Mouse (Mus musculus): ENCODE data around the gene AI854703. TPM values are rescaled to one million over a fixed set of nuclear protein-coding genes. Genes with fewer than 3 reads are reported as not detected.

The AI854703 gene
- total RNA-seq, 1 experiment from 2014 or later: 0.35 TPM

DNA sequence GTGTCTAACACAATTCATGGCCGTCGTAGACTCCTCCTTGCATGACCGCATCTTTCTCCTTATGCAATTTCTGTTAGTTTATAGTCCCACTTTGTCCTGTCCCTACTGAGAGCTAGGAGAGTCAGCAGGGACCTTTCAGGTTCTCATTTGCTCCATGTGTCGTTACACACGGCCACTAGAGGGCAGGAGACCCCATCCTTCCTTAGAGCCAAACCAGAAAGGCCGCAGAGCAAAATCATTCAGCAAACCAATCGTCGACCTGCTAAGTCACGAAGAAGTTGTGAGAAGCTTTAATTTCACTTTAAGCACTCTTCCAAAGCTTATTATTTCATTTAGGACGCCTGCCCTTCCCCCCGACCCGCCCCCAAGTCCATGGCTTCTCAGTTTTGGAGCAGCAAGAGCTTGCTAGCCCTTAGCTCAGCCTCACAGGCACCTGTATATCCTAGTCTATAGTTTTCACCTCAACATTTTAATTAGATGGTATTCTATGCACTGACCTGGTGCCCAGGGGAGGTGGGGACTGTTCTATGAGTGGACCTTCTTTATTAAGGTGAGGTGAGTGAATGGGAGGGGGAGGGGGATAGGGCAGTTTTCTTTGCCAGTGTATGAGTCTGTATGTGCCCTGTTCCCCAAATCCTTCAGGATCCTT, 19.2 kb downstream of the AI854703 start:
- peak; percentile 62; the same call in 1 of the 2 replicates for ATAC-seq (ENCODE audit: extremely low read depth, insufficient number of reproducible peaks, low FRiP score, poor library complexity, severe bottlenecking)

DNA sequence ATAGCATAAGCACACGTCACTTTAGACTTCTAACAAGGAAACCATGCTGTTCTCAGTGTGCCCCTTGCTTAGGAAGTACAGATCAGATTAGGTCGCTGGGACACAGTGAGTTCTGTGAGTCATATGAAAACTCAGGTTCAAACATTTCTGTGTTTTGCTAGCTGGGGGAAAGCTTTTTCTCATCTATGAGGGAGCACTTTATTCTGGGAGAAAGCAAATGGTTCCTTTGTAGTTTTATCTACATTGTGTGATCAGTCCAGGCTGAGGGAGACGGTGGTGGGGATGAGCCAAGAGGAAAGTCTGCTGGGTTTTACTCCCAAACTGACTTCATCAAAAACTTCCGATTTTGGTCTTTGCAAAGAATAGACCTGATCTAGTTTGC, 19.7 kb downstream of the AI854703 start:
- ATAC-seq (ENCODE audit: extremely low read depth, insufficient number of reproducible peaks, low FRiP score, poor library complexity, severe bottlenecking): no peak

DNA sequence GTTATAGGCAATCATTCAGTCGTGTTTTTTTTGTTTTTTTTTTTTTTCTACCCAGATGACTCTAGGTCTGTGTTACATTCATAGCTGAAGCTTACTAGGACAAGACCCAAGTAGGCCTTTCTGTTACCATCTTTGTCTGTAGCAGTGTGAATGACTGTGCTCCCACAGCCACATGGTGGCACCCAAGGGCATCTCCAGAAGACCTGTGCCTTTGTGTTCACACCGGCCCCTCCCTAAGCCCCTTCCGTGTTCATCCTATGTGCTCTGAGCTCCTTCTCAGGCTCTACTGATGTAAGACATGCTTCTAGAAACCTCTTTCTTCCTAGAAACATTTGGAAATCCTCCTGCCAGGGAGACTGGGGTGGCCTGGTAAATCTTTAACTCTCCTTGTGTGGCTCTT, 20.4 kb downstream of the AI854703 start, which contains the start of gene Gimap8:
Gimap8 (plus strand) TSS at position 240 of the 400 bp plus-strand sequence.
- peak; percentile 89; the same call in 1 of the 2 replicates for ATAC-seq (ENCODE audit: extremely low read depth, insufficient number of reproducible peaks, low FRiP score, poor library complexity, severe bottlenecking)

DNA sequence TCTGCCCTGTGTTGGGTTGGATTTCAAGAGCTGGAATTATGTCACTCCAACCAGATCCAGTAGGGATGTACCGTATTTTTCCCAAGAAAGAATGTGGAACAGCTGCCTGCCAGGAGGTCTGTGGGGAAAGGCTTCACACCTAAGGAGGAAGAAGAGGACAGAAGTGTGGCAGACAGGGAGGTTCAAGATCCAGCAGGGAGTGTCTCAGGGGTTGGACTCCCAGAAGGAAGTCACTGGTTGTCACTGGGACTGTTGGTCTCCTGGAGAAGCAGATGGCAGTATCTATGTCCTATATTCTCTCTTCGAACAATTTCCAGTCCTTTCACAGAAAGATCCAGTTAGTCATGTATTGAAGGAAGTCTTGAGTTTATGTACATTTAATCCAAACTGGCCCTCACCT, 21.0 kb downstream of the AI854703 start:
- ATAC-seq (ENCODE audit: extremely low read depth, insufficient number of reproducible peaks, low FRiP score, poor library complexity, severe bottlenecking): no peak

DNA sequence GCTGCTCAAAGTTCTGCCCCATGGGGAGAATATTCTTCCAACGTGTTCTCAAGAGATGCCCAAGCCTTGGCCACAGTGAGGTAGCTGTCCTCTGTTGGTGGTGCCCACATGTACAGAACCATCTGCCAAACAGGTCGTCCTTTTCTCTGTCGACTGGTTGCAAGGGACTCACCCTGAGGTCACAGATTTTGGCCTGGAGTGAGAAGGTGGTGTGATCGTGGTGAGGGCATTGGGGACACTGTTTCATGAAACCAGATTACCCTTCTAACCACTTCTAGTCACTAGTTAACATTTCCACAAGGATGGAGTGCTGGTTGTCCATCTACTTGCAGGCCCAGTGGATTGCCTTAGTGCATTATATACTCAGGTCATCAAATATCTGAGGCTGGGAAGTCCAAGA, 22.2 kb downstream of the AI854703 start:
- no peak for ATAC-seq (ENCODE audit: extremely low read depth, insufficient number of reproducible peaks, low FRiP score, poor library complexity, severe bottlenecking)

DNA sequence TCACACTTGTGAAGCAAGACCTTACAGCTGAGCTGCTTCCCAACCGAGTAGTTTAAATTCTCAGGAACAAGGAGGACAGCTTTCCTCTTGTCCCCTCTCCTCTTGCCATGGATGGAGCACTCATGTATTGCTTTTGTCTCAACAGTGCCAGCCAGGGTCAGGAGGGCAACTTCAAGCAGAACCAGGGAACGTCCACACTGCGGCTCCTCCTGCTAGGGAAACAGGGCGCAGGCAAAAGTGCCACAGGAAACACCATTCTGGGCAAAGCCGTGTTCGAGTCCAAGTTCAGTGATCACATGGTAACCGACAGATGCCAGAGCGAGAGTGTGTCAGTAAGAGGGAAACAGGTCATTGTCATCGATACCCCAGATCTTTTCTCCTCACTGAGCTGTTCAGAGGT, 23.5 kb downstream of the AI854703 start:
- ATAC-seq (ENCODE audit: extremely low read depth, insufficient number of reproducible peaks, low FRiP score, poor library complexity, severe bottlenecking): no peak

DNA sequence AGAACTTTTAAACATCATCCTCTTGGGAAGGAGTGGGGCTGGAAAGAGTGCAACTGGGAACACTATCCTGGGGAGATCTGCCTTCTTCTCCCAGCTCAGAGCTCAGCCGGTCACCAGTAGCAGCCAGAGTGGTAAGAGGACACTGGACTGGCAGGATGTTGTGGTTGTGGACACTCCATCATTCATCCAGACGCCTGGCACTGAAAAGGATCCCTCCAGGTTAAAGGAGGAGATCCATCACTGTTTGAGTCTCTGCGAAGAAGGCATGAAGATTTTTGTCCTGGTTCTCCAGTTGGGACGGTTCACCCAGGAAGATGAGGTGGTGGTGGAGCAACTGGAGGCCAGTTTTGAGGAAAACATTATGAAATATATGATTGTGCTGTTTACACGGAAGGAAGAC, 32.2 kb downstream of the AI854703 start:
- ATAC-seq (ENCODE audit: extremely low read depth, insufficient number of reproducible peaks, low FRiP score, poor library complexity, severe bottlenecking): no peak

DNA sequence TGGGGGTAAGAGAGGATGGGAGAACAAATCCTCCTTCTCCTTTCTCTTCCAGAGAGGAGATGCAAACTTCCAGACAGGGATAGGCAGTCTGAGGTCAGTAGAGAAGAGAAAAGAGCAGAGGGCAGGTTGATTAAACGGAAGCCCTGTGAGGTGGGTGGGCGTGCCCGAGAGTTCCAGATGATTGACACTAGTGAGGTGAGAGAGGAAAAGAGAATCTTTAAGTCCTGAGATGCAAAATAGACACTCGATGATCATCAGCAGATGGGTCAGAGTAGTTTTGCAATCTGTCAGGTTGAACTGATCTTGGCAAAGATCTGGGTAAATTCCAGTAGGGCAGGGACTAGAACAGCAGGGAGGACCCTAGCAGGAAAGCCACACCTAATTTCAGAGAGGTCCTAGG, 38.2 kb downstream of the AI854703 start:
- peak; percentile 54; the same call in 1 of the 2 replicates for ATAC-seq (ENCODE audit: extremely low read depth, insufficient number of reproducible peaks, low FRiP score, poor library complexity, severe bottlenecking)

DNA sequence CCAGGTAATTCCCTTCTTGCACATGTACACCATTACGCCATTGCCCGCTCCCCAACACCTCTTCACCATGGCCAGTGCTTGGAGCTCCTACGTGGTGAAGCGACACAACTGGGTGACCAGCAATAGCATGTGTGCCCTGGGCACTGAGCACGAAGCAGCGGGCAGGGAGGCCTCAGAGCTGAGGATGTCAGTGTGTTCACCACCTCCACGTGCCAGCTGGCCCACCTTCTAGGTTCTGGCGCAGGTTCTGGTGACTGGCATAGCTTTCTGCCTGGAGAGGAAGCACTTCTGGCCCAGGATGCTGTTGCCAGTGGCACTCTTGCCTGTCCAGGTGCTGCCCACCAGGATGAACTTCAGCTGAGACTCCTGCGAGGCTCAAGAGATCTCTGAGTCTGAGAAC, 38.9 kb downstream of the AI854703 start:
- no peak for ATAC-seq (ENCODE audit: extremely low read depth, insufficient number of reproducible peaks, low FRiP score, poor library complexity, severe bottlenecking)

DNA sequence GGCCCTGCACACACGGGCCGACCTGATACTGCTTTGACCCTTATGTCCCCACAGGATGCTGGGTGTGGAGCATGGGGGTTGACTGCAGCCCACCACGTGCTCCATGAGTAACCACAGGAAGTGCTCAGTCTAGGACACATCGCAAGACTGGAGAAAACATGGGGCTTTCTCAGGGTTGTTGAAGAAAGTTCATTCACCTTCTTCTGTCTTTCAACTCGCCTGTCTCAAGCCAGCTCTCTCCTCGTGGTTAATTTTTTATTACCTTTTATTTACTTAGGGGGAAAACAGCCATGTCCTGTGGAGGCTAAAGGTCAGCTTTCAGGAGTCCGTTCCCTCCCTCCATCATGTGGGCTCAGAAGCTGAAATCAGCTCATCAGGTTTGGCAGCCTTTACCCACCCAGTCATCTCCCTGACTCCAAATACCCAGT, 39.6 kb downstream of the AI854703 start:
- no peak for ATAC-seq (ENCODE audit: extremely low read depth, insufficient number of reproducible peaks, low FRiP score, poor library complexity, severe bottlenecking)

DNA sequence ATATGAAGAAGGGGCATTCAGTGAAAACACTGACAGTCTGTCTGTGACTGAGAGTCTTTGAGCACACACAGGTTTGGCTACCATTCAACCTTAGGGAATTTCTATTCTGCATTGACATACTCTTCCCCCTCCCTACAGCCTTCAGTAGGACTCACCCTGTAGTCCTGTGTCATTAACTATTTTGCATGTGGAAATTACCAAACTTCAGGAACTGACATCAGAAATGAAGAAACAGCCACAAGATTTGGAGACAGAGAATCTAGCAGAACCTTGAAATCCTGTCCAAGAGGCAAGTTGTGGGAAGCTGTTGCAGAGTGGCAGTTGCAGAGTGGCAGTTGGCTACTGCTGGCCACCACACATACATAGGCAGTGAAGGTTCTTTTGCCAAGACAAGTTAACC, 41.5 kb downstream of the AI854703 start:
- ATAC-seq (ENCODE audit: extremely low read depth, insufficient number of reproducible peaks, low FRiP score, poor library complexity, severe bottlenecking): no peak

DNA sequence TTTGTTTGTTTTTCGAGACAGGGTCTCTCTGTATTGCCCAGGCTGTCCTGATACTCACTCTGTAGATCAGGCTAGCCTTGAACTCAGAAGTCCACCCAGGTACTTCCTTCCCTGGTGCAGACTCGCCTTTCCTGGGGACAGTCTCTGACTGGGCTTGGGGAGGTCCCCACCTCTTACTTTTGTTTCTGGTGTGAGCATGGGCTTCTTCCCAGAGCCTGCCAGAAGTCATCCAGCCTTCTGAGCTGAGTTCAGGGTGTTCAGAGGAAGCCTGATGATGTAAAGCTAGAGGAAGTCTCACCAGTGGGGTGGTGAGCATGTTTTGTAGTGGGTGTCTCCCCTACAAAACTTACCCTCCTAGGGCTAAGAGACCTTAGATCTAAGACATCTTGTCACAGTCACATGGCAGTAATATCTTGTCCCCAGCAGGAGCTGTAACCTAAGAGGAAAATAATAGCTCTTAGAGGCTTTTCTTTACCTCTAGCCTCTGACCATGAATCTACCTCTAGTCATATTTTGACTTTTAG, 42.9 kb downstream of the AI854703 start:
- ATAC-seq (ENCODE audit: extremely low read depth, insufficient number of reproducible peaks, low FRiP score, poor library complexity, severe bottlenecking): no peak

DNA sequence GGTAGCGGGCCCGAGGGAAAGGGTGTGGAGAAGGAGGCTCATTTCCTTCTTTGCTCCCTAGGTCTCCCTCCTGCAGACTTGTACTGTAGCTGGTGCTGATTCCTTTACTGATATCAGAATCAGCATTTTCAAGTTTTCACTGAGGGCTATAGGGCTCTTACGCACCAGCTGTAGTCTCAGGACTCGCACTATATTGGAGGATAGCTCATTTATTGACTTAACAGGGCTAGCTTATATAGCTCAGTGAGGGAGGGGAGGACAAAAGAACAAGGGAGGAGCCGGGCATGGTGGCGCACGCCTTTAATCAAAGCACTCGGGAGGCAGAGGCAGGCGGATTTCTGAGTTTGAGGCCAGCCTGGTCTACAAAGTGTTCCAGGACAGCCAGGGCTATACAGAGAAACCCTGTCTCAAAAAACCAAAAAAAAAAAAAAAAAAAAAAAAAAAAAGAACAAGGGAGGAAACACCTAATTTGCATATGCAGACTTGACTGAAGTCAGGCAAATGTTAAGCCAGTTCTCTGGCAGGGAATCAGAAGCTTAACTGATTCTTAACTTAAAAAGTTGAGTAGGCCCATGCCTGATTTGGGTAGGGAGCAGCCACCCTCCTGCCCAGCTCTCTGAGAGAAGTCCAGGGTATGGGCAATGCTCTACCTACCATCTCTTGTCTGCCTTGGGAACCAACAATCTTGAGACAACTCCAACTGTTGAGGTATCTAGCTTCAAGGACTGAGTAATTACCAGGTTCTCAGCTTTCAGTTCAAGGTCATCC, 47.9 kb downstream of the AI854703 start:
- ATAC-seq (ENCODE audit: extremely low read depth, insufficient number of reproducible peaks, low FRiP score, poor library complexity, severe bottlenecking): no peak

DNA sequence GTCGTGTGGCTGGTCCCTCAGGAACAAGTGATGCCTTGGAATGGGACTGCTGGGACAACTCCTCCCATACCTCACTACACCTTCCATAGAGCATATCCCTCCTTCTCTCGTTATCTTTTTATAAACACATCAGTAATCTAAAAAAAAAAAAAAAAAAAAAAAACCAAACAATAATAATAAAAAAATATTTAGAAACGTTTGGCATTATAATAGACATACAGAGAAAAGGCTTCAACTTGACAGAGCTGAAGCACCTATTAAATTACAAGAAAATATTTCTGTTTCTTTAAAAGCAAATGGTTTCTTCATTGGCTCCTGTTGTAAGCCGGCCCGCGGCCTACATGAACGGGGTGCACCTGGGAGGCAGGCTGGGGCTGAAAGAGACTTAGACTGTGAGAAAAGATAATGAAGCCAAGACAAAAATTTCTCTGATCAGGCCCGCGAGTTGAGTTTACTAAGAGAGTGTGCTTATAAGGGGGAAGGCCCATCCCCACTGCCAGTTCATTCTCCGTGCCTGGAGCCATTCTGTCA, 48.9 kb downstream of the AI854703 start:
- no peak for ATAC-seq (ENCODE audit: extremely low read depth, insufficient number of reproducible peaks, low FRiP score, poor library complexity, severe bottlenecking)

DNA sequence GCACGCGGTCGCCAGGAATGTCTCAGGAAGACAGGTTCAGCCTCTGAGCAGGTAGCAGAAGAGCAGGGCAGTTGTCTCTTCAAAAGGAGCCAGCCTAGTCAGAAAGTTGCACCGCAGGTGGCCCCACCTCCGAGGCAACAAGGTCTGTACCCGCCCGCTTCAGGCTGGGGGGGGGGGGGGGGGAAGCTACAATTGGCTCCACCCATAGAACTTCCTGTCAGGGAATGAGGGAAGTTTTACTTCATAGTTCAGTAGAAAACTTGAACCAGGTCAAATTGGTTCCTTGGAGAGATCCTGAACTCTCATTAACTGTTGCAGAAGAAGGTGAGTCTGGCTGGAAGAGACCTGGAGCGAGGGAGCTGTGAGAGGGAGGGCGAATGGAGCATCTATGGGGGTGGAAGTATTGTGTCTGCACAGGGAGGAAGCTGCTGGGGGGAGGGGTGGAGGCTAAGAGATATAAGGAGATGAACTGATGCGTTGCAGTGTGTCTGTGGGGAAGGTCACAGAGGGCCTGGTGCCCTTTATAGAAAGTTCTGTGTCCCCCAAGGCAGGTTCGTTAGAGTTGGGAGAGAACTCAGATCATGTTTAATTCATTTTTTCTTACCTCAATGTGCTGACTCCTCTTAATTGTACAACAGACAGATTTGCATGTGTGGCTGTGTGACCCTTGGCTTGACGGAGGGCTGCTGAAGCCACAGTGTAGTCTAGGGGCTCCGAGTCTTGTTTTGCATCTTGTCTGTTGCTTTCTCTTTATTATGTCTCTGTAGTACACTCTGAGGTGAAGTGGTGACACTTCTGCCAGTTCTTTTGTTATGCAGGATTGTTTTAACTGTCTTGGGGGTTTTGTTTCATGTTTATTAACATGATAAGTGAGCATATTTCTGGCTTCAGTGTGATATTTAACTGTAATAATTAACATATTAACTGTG, 49.6 kb downstream of the AI854703 start, which contains the start of gene Gimap9:
Gimap9 (plus strand) TSS at position 199 of the 929 bp plus-strand sequence.
- peak; percentile 66 for ATAC-seq (ENCODE audit: extremely low read depth, insufficient number of reproducible peaks, low FRiP score, poor library complexity, severe bottlenecking)

DNA sequence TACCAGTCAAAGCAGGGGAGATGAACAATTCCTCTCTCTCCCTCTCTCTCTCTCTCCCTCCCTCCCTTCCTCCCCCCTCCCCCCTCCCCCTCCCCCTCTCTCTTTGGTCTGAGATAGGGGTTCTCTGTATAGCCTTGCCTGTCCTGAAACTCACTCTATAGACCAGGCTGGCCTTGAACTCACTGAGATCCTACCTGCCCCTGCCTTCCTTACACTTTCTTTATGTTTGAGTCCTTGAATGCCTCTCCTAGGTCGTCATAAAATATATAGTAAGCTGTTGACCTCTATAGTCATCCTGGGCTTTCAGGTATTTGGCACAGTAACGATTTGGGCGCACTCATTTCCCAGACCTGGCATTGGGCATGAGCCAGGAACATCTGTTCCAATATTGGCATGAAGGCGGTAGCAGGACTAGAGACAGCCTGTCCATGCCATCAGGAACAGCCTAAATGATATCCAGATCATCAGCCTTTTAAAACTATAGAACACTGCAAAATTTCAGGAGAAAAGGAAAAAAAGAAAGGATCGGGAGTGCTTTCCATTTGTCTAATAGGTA, 50.4 kb downstream of the AI854703 start:
- ATAC-seq (ENCODE audit: extremely low read depth, insufficient number of reproducible peaks, low FRiP score, poor library complexity, severe bottlenecking): no peak

DNA sequence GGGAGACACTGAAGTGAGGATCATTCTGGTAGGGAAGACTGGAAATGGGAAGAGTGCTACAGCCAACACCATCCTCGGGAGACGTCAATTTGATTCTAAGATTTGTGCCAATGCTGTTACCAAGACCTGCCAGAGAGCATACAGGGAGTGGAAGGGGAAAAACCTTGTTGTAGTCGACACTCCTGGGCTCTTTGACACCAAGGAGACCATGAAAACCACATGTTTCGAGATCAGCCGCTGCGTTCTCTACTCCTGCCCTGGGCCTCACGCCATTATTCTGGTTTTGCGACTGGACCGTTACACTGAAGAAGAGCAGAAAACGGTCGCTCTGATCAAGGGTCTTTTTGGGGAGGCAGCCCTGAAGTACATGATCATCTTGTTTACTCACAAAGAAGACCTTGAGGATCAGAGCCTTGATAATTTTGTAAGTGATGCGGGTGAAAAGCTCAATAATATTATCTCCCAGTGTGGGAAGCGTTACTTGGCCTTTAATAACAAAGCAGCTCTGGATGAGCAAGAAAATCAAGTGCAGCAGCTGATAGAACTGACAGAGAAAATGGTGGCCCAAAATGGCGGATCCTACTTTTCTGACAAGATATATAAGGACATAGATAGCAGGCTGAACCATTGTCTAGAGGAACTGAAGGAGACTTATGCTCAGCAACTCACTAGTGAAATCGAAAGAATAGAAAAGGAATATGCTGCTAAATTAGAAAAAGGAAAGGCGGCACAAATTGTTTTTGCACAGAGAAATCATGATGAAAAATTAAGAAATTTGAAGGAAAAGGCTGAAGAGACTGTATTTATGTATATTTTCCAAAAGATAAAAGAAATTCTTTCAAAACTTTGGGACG, 51.2 kb downstream of the AI854703 start:
- ATAC-seq (ENCODE audit: extremely low read depth, insufficient number of reproducible peaks, low FRiP score, poor library complexity, severe bottlenecking): no peak

DNA sequence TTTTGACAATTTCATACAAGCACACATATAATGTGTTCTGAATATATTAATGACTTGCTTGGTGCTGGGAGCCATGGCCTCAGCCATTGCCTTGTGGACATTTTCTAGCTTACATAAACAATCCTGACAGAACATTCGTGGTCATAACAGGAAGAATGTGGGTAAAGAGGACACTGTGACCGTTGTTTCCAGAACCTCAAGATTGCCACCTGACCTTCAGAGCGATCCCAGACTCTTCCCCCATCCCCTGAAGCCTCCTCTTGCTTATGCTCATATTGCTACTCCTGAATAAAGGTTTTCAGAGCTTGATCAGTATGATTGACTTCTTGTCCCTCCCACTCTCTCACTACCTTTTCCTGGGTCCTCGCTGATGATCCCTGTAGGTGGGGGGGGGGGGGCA, 51.8 kb downstream of the AI854703 start:
- ATAC-seq (ENCODE audit: extremely low read depth, insufficient number of reproducible peaks, low FRiP score, poor library complexity, severe bottlenecking): no peak

Data from neutrophil, adult 5-6 weeks (primary cell).